Mouse (Mus musculus) limb, embryonic 14.5 days (tissue): ENCODE data around the gene Dcaf12. TPM values are rescaled to one million over a fixed set of nuclear protein-coding genes. Genes with fewer than 3 reads are reported as not detected.

Experiments
- ATAC-seq: fragments of 200-750 bp; cut with Nextera tagmentation; 2 replicates; pipeline ENCODE4 v1.8.0; 2017; ENCODE audit warnings: low read depth, moderate number of reproducible peaks, moderate TSS enrichment; ENCODE audit not compliant: low FRiP score
- DNase-seq: peaks from one replicate; pipeline ENCODE4 v3.0.0-alpha.2; 2015; ENCODE audit warnings: low spot score
- H3K27ac ChIP-seq: fragments of 300-500 bp; sonication (generic); replicated peaks from 2 replicates; pipeline ENCODE4 v1.5.1; 2014; ENCODE audit warnings: low read depth, mild to moderate bottlenecking, low read length, moderate library complexity, mixed read lengths
- H3K27me3 ChIP-seq: fragments of 300-500 bp; sonication (generic); 2 replicates; pipeline ENCODE4 v1.6.1; 2014; ENCODE audit warnings: low read length, mixed read lengths; ENCODE audit not compliant: control insufficient read depth, insufficient read depth
- H3K36me3 ChIP-seq: fragments of 300-500 bp; sonication (generic); 2 replicates; pipeline ENCODE4 v1.6.1; 2014; ENCODE audit warnings: mild to moderate bottlenecking, low read length, moderate library complexity, mixed read lengths; ENCODE audit not compliant: control insufficient read depth, insufficient read depth
- H3K4me1 ChIP-seq: fragments of 300-500 bp; sonication (generic); 2 replicates; pipeline ENCODE4 v1.6.1; 2014; ENCODE audit warnings: antibody characterized with exemption, low read length, mixed read lengths; ENCODE audit not compliant: control insufficient read depth, insufficient read depth
- H3K4me2 ChIP-seq: fragments of 300-500 bp; sonication (generic); replicated peaks from 2 replicates; pipeline ENCODE4 v1.6.1; 2014; ENCODE audit warnings: low read depth, mild to moderate bottlenecking, low read length, moderate library complexity; ENCODE audit not compliant: severe bottlenecking
- H3K4me3 ChIP-seq: fragments of 300-500 bp; sonication (generic); replicated peaks from 2 replicates; pipeline ENCODE4 v1.5.1; 2014; ENCODE audit warnings: low read length
- H3K9ac ChIP-seq: fragments of 300-500 bp; sonication (generic); 2 replicates; pipeline ENCODE4 v1.6.1; 2014; ENCODE audit warnings: mild to moderate bottlenecking, low read depth, low read length, moderate library complexity; ENCODE audit not compliant: severe bottlenecking
- H3K9me3 ChIP-seq: fragments of 300-500 bp; sonication (generic); 2 replicates; pipeline ENCODE4 v1.6.1; 2016; ENCODE audit warnings: low read length; ENCODE audit not compliant: control insufficient read depth
- POLR2A ChIP-seq: fragments of 200-500 bp; IDR thresholded peaks from 2 replicates; pipeline ENCODE4 v1.8.0; 2012; ENCODE audit warnings: inconsistent platforms, mild to moderate bottlenecking, moderate library complexity, borderline replicate concordance; ENCODE audit not compliant: insufficient read depth, insufficient read length; ENCODE audit errors: extremely low read depth
- WGBS: fragments of 180-500 bp; shearing (Covaris S2); extraction: QIAGEN DNeasy Blood & Tissue Kit; methylation state at CpG from one replicate; pipeline ENCODE4 v1.1.7; 2014; 5-methylcytosine and 5-hydroxymethylcytosine counted together
- polyA plus RNA-seq, 2 experiments: library from polyadenylated mRNA; depleted of rRNA in 1 of 2; stranded (reverse) in 1 of 2; unstranded in 1 of 2; fragments of >200 nt; fragmentation: Nextera tagmentation in 1 of 2; extraction: Ambion mirVana in 1 of 2; gene quantifications; 2 replicates each; pipeline versions ENCODE4 v1.2.1 to v1.2.3; 2012 to 2014

Gene Dcaf12
- polyA plus RNA-seq, 2 experiments, result 35.4 to 42.4 TPM

DNA sequence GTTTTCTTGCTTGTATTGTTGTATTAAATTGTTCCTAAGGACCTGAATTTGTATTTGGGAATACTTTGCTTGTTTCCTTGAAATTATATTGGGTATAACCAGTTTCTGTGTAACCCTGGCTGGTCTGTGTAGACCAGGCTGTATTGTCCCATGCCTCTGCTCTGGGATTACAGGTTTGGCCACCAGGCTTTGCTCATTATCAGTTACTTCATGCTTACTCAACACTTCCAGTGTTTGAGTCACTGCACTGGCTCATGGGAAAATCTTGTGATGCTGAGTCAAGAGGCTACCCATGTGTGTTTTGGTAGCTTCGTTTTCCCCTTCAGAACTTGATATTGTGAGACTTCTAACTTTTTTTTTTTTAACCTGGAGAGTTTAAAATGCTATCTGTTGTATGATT is 38.6 kb upstream of the Dcaf12 start:
- 91% methylated on average over 1 of the region's 1 CpGs for WGBS
- ATAC-seq, result no peak

DNA sequence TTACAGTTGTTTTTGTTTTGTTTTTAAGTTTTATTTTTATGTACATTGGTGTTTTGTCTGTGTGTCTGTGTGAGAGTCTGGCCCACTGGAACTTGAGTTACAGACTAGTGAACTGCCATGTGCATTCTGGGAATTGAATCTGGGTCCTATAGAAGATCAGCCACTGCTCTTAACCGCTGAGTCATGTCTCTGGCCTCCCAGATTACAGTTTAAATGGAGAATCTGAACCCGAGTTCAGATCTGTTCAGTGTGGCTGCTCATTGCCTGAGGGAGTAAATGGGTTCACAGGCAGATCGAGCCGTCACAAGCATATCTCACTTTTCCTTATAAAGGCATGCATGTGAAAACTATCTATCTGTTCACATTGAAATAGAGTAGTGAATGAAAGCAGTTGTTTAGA is 38.1 kb upstream of the Dcaf12 start:
- no peak for TF ChIP-seq POLR2A
- peaks cover 5% of the 10 kb centered on the region; the same call in 1 of the 2 replicates for H3K4me1 ChIP-seq
- ATAC-seq, result no peak
- DNase-seq, result no peak
- 95% methylated on average over 4 of the region's 4 CpGs for WGBS
- H3K36me3 ChIP-seq, result peaks cover 10% of the 10 kb centered on the region
- H3K9me3 ChIP-seq, result no peaks in the 10 kb centered on the region
- no peak overlapping the region for H3K4me3 ChIP-seq
- no peak overlapping the region for H3K9ac ChIP-seq
- no peak overlapping the region for H3K27ac ChIP-seq
- no peak overlapping the region for H3K4me2 ChIP-seq
- H3K27me3 ChIP-seq, result no peaks in the 10 kb centered on the region

More for the DNA sequence above, 38.6 kb upstream of the Dcaf12 start:
- H3K27me3 ChIP-seq, result no peaks in the 10 kb centered on the region
- no peak overlapping the region for H3K27ac ChIP-seq
- H3K9me3 ChIP-seq, result no peaks in the 10 kb centered on the region
- DNase-seq, result no peak
- H3K4me3 ChIP-seq, result no peak overlapping the region
- H3K36me3 ChIP-seq, result peaks cover 10% of the 10 kb centered on the region
- H3K4me1 ChIP-seq, result peaks cover 5% of the 10 kb centered on the region; the same call in 1 of the 2 replicates
- H3K9ac ChIP-seq, result no peak overlapping the region
- TF ChIP-seq POLR2A, result no peak
- H3K4me2 ChIP-seq, result no peak overlapping the region

DNA sequence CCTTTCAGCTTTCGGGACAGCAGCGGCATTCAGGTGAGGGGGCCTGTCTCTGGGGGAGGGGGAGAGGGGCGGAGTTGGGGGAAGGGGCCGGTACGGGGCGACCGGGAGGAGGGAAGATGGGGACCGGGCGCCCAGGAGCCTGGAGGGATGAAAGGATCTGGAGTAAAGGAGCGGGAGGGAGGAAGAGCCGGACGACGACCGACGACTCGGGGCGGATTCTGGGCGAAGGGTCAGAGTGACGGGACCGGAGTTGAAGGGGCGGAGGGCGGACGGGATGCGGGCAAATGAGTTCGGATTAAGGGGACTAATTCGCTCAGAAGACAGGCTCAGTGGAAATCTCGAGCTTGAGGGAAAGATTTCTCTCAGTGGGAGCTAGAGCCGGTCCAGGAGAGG is 34.5 kb upstream of the Dcaf12 start:
- peak; percentile 71 for ATAC-seq
- under 1% methylated on average over 28 of the region's 28 CpGs for WGBS

DNA sequence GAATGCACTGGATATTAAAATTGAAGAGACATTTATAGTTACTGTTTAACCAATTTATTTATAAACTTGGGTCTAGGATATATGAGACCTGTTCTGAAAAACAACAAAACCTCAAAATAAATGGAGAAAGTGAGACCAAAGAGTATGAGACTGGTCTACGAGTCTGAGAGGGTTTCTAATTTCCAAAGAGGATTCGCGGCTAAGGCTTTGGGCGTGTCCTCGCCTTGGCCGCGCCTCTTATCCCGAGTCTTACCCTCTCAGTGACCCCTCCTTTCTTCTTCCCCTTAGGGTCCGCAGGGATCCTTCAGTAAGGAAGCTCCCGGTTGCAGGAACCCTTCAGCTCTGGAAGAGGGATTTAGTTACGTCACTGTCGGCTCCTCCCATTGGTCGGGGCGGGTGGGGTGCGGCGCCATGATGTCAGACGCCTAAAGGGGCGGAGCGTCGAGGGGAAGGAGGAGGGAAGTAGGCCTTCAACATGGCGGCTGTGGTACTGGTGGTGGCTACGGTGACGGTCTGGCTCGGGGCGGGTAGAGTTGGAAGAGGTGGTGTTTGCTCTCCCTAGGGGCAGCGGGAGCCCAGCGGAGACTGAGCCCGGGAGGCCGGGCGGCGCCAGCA is 34.0 kb upstream of the Dcaf12 start, which contains the start of gene Ubap1:
TSS of gene Ubap1 (plus strand) at position 413 of the 615 bp plus-strand sequence.
- WGBS, result under 1% methylated on average over 30 of the region's 31 CpGs
- H3K4me3 ChIP-seq, result peak within 1 kb of the TSS; percentile 78

More for the DNA sequence above, 34.5 kb upstream of the Dcaf12 start:
- peak overlapping the region; percentile 78 for H3K4me3 ChIP-seq
- TF ChIP-seq POLR2A, result no peak
- peak; percentile 4 for DNase-seq
- H3K4me2 ChIP-seq, result peak overlapping the region; percentile 58
- H3K36me3 ChIP-seq, result peaks cover 5% of the 10 kb centered on the region
- H3K4me1 ChIP-seq, result peaks cover 5% of the 10 kb centered on the region; the same call in 1 of the 2 replicates
- no peaks in the 10 kb centered on the region for H3K27me3 ChIP-seq
- H3K9me3 ChIP-seq, result no peaks in the 10 kb centered on the region
- H3K27ac ChIP-seq, result peak overlapping the region; percentile 85
- peak overlapping the region; percentile 77 for H3K9ac ChIP-seq

DNA sequence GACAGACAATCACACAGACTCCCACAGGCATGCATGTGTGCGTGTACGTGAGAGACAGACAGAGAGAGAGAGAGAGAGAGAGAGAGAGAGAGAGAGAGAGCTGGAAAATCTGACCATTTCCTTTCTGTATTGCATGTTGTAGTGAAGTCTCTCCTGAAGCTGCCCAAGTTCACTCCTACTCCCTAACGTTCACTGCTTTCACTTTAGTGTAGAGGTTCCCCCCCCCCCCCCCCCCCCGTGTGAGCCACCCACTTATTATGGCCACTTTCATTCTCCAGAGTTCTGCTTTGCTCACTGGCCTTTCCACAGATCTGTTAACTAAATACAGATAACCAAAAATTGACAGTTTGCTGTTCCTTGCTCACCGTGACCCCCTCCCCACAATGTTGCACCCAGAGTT is 33.1 kb upstream of the Dcaf12 start:
- H3K9me3 ChIP-seq, result no peaks in the 10 kb centered on the region
- no peak for TF ChIP-seq POLR2A
- peak overlapping the region; percentile 44; the same call in 1 of the 2 replicates for H3K4me2 ChIP-seq
- H3K27me3 ChIP-seq, result no peaks in the 10 kb centered on the region
- peak overlapping the region; percentile 78; the same call in 1 of the 2 replicates for H3K4me3 ChIP-seq
- H3K9ac ChIP-seq, result no peak overlapping the region
- ATAC-seq (no peak), DNase-seq (no peak)
- peaks cover 5% of the 10 kb centered on the region; the same call in 1 of the 2 replicates for H3K4me1 ChIP-seq
- 53% methylated on average over 4 of the region's 5 CpGs for WGBS
- H3K27ac ChIP-seq, result no peak overlapping the region
- peaks cover 5% of the 10 kb centered on the region for H3K36me3 ChIP-seq

More for the DNA sequence above, 34.0 kb upstream of the Dcaf12 start, which contains the start of gene Ubap1:
- Histone ChIP-seq H3K9me3 (no peaks in the 10 kb centered on the region), H3K36me3 (peaks cover 5% of the 10 kb centered on the region), H3K27ac (peak within 1 kb of the TSS; percentile 85), H3K4me1 (peaks cover 5% of the 10 kb centered on the region; the same call in 1 of the 2 replicates), H3K9ac (peak within 1 kb of the TSS; percentile 77), H3K27me3 (no peaks in the 10 kb centered on the region), H3K4me2 (peak within 1 kb of the TSS; percentile 58)
- TF ChIP-seq POLR2A, result peak; percentile 40; the same call in 1 of the 2 replicates
- ATAC-seq (peak; percentile 98), DNase-seq (peak; percentile 97)
